Mouse (Mus musculus) right cerebral cortex, postnatal 36 days (tissue): ENCODE measurements at regions not wholly inside any gene's neighbourhood (a gene's known extent, or its start where the extent isn't known, plus 50 kb on each side); places are given as distances from the start of the nearest gene placed in this dataset.
A peak's percentile ranks its signal among the peaks of the same experiment; 100 is the strongest.

Experiments
- DNase-seq, 2 experiments: peaks; one replicate each; pipeline ENCODE4 v3.0.0; 2022; ENCODE audit warnings: low spot score in 2 of 2, mixed read lengths in 1 of 2

- no peak for DNase-seq
These were observed 744.6 kb downstream of the Inhba start for GRCm38 (mm10) chr13:16756264-16756663.

- DNase-seq, result no peak
These were observed 748.4 kb downstream of the Inhba start for GRCm38 (mm10) chr13:16760045-16760444.

GRCm38 (mm10) chr13:16761415-16761814, 749.8 kb downstream of the Inhba start:
- no peak for DNase-seq

GRCm38 (mm10) chr13:16762326-16762725, 750.7 kb downstream of the Inhba start:
- DNase-seq, result no peak

GRCm38 (mm10) chr13:16762727-16763512, 751.3 kb downstream of the Inhba start:
- no peak for DNase-seq

- DNase-seq, result peak; percentile 10 to 20
These were observed 752.1 kb downstream of the Inhba start for GRCm38 (mm10) chr13:16763746-16764145.

- DNase-seq, result no peak
These were observed 757.8 kb downstream of the Inhba start for GRCm38 (mm10) chr13:16769409-16769808.

- no peak for DNase-seq
These were observed 758.3 kb downstream of the Inhba start for GRCm38 (mm10) chr13:16769848-16770422.

- no peak for DNase-seq
These were observed 760.2 kb downstream of the Inhba start for GRCm38 (mm10) chr13:16771845-16772244.

- no peak for DNase-seq
These were observed 793.9 kb downstream of the Inhba start for GRCm38 (mm10) chr13:16805560-16805959.
